Mouse (Mus musculus): ENCODE measurements around the gene Ccl7. TPM values are rescaled to one million over a fixed set of nuclear protein-coding genes. Genes with fewer than 3 reads are reported as not detected.

Gene Ccl7
- polyA plus RNA-seq, 1 experiment: 4.5 TPM

DNA sequence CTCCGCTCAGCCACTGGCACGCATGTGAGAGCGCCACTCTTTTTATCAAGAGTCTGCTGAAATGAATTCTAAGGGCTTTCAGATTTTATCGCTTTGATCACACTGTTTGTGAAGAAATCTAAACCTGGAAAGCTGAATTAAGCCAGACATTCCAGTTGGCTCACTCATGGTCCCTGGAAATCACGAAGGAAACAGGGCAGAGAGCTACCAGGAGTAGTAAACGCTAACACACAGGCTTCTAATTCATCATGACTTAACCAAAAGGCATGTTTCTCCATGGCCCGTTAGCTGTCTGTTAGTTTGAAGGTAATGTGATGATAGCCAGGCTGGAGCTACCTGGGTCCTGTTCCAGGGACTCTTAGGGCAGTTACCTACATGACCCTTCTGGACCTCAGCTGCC, 11.1 kb upstream of the Ccl7 start:
- DNase-seq (ENCODE audit: low spot score): no peak

GRCm38 (mm10) chr11:82035356-82035755, 10.2 kb upstream of the Ccl7 start, which contains the start of gene Ccl2:
Ccl2 (plus strand) TSS chr11:82035571.
- no peak for DNase-seq (ENCODE audit: low spot score)

- no peak for DNase-seq (ENCODE audit: low spot score)
These were observed 9.7 kb upstream of the Ccl7 start for GRCm38 (mm10) chr11:82035857-82036256.

DNA sequence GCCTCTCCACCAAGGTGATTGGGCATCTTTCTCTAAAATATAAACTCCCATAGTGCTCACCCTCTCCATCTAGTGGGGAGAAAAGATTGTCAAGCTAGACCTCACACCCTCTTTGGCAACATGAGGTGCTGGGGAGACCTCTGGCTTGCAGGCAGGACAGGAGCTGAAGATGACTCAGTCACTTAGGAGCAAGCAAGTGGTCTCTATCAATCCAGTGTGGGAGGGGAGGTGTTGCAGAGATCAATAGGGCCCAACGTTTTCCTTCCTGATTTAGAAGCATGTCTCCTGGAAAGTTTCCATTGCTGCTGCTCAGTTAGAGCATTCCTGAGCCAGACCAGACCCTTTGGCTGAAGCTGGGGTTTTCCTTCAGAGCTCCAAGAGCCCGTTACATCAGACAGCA, 7.0 kb upstream of the Ccl7 start, which contains the start of gene Gm17268:
Gene Gm17268 (minus strand): TSS at position 28 of the 400 bp plus-strand sequence.
- DNase-seq (ENCODE audit: low spot score): no peak

- DNase-seq (ENCODE audit: low spot score): no peak
These were observed 6.3 kb upstream of the Ccl7 start for GRCm38 (mm10) chr11:82039132-82039660.

DNA sequence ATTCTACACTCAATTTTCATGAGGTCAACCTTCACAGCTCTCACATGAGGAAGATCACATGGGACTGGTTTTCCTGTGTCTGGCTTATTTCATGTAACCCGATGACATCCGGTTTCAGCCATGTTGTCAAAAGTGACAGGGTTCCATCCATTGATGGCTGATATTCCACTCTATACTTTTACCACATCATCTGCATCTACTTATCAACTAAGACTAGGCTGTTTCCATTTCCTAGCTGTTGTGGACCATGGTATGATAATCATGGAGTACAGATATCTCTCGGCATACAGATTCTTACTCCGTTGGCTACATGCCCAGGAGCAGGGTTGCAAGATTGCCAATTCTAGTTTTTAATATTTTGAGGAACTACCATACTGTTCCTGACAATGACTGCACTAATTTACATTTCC, 3.8 kb upstream of the Ccl7 start:
- DNase-seq (ENCODE audit: low spot score): no peak

GRCm38 (mm10) chr11:82047746-82048415, 2.4 kb downstream of the Ccl7 start:
- no peak for DNase-seq (ENCODE audit: low spot score)

DNA sequence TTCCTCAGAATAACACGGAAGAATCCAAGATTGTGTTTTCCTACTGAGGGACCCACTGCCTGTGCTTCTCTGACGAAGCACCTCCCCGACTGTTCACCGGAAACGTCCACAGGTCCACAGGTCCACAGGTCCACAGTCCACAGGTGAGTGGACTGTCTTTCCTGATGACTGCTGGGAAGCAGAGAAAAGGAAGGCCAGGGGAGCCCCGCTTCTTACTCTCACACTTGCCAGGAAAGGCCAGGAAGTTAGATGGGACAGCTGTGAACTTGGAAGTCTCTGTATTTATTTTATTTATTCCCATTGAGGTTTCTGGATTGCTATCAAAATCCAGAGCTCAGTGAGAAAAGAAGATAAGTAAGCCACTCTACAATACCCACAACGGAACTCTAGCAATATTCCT, 8.3 kb downstream of the Ccl7 start:
- no peak for DNase-seq (ENCODE audit: low spot score)

DNA sequence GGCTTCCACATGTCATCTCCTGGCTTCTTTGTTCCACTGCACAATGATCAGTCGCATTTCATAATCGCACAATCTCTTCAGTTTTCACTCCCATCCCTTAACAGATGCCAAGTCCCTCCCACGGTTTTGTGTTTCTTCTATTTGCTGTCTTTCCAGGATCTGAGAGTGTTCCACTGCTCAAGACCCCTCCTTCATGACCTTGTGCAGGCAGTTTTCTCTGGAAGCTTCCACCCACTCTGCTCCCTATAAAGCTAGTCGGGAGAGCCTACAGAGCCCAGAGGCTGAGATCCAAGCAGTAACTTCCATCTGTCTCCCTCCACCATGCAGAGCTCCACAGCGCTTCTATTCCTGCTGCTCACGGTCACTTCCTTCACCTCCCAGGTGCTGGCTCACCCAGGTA, 12.1 kb downstream of the Ccl7 start, which contains the start of gene Ccl11:
Gene Ccl11 (plus strand): TSS at position 178 of the 400 bp plus-strand sequence.
- DNase-seq (ENCODE audit: low spot score): no peak

- DNase-seq (ENCODE audit: low spot score): no peak
These were observed 16.7 kb downstream of the Ccl7 start for GRCm38 (mm10) chr11:82062226-82062625.

- no peak for DNase-seq (ENCODE audit: low spot score)
These were observed 17.9 kb downstream of the Ccl7 start for GRCm38 (mm10) chr11:82063454-82063853.

DNA sequence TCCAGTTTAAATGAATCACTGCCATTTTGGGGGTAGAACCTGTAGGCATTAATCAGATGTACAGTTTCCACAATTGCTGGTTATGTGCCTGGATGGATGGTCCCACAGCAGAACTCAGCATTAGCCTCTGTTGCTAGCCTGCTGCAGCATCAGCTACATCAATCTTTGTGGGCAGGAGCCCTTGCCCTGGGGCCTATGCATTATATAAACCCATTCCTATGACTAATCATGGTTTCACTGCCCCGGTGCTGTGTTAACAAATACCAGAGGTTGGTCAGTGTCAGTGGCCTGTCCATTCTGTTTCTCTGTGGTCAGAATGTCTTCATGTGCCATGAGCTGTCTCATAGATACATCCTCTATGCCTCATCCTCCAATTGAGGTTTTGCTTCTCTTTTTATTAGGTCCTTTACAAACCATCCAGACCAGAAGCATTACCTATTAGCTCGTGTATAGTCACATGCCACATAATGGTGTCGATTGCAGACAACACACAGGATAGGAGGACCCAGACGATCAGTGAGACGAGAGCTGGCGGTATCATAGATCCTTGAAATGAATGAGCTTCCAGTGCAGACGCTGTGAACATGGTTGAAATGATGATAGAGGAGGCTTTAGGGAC, 21.6 kb downstream of the Ccl7 start:
- DNase-seq (ENCODE audit: low spot score): no peak

DNA sequence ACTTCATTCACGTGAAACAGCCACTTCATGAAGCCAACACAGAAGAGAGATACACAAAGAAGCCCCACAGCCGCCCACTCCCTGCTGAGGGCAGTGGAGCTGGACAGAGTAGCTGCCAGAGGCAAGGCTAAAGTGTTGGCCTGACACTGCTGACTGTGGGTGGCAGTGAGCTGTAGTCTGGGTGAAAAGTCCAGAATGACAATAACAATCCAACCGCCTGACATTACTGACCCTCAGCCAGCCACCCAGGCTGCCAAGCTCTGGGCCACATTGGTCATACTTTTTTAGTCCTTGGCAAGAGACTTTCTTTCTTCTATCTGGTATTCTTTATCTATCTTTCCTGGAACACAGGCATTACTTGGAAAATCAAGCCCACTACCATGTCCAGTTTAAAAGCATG, 25.6 kb downstream of the Ccl7 start:
- no peak for DNase-seq (ENCODE audit: low spot score)

GRCm38 (mm10) chr11:82072374-82072773, 26.9 kb downstream of the Ccl7 start:
- no peak for DNase-seq (ENCODE audit: low spot score)

- DNase-seq (ENCODE audit: low spot score): no peak
These were observed 27.5 kb downstream of the Ccl7 start for GRCm38 (mm10) chr11:82072984-82073383.

- no peak for DNase-seq (ENCODE audit: low spot score)
These were observed 28.2 kb downstream of the Ccl7 start for GRCm38 (mm10) chr11:82073686-82074085.

DNA sequence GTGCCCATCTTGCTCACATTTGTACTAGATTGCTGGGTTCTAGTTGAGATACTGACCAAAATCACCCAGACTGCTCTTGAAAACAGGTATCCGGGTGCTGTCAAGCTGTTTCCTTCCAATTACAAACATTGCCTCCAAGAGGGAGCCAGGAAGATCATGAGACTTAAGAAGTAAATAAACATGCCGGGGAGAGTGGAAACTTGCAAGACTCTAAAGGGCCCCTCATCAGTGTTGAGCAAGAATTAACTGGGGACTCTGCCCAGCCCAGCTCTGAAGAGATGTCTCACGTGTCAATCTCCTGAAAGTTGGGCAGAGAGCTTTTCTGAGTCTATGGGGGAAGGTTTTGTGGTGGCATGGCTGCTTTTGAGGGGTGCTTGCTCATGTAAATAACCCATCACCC, 31.5 kb downstream of the Ccl7 start:
- DNase-seq (ENCODE audit: low spot score): no peak

DNA sequence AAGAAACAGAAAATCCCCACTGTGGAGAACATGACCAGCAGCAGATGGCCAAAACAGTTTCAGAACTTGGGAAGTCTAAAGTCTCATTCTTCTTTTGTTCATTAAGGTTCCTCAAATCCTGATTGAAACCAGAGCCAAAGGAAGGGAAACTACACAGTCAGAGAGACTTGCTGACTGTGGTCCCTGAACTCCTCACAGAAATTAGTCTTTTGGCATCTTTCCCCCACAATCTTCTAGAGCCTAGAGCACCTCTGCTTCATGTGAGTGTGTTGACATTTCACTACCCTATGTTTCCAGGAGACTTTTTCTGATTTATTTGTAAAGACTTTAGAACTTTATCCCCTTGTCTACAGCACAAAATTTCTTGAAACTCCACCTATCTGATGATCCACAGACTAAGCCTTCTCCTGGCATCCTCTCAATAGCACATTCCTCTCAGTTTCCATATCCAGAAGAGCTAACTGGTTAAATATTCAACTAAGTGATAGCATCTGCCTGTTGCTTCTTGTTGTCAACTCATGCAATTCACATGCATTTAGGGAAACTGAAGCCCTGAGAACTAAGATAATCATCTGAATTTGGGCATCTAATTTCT, 32.7 kb downstream of the Ccl7 start:
- no peak for DNase-seq (ENCODE audit: low spot score)

DNA sequence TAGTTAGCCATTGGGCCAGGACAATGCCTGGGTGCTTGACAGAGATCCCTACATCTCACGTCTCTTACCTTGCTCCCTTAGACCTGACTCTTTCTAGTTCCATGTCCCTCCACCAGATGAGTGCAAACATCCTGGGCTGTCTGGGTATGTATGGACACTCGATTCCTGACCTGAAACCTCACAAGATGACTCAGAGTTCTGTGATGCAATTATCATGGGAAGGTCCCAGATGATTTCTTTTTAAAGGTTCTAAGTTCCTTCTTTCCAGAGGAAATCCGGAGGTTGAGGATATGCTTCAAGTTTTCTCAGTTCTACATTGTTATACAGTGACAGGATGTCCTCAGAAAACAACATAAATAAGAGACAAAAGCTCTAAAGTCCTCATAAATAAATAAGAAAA, 35.4 kb downstream of the Ccl7 start:
- DNase-seq (ENCODE audit: low spot score): no peak

GRCm38 (mm10) chr11:82084360-82084759, 38.8 kb downstream of the Ccl7 start:
- no peak for DNase-seq (ENCODE audit: low spot score)
